Mouse (Mus musculus) lung, postnatal 4 days (tissue): ENCODE results near the gene Mxra8.

Experiments used
- DNase-seq, 2 experiments: peaks; one replicate each; pipeline ENCODE4 v3.0.0; 2021

Gene Mxra8

DNA sequence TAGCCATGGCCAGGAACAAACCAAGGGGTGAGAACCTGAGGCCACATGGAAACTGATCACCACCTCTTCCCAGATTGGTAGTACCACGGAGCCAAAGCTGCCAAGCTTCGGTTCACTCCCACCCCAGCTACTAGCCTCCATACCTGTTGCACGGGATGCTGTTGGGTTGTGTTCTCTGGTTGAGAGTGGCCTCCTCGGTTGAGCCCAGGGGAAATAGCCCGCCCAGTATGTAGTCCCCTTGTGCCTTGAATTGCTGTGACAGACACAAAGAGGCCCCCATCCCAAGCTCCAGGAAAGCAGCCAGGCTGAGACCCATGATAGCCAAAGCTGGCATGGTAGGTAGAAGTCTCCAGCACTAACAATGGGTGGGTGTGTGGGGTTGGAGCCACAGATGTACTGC lies 23.5 kb downstream of the Mxra8 start, which contains the start of gene Tas1r3:
TSS of gene Tas1r3 (minus strand) at position 362 of the 400 bp plus-strand sequence.
- DNase-seq, result peak in 1 of 2 experiments; percentile 17

DNA sequence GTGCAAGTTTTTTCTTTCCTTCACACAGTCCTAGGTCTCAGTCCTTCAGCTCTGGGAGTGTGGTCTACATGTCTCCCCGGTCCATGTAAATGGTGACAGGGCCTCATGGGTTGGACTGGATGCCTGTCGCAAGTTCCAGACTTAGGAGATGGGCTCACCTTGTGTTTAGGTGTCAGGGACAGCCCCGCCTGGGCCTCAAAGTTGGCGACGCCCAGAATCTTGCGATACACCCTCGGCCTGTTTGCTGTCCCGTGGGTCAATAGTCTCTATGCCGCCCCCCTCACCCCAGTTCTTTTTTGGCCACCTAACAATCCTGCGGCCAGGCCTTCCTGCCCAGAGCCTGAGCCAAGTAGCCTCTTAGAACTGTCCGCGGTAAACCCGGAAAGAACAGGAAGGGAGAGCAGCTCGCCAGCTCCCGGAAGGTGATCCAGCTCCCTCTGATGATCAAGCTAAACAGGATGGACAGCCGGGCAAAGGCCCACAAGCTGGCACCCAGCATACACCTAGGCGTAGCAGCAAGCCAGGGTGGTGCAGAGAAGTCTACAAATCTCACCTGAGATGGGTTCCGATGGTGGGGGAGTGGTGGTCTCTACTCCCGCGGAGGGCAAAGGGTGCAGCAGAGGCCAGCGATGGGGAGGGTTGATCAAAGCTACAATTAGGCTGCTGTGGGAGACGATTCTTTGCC lies 29.3 kb downstream of the Mxra8 start:
- peak; percentile 25 to 46 for DNase-seq

DNA sequence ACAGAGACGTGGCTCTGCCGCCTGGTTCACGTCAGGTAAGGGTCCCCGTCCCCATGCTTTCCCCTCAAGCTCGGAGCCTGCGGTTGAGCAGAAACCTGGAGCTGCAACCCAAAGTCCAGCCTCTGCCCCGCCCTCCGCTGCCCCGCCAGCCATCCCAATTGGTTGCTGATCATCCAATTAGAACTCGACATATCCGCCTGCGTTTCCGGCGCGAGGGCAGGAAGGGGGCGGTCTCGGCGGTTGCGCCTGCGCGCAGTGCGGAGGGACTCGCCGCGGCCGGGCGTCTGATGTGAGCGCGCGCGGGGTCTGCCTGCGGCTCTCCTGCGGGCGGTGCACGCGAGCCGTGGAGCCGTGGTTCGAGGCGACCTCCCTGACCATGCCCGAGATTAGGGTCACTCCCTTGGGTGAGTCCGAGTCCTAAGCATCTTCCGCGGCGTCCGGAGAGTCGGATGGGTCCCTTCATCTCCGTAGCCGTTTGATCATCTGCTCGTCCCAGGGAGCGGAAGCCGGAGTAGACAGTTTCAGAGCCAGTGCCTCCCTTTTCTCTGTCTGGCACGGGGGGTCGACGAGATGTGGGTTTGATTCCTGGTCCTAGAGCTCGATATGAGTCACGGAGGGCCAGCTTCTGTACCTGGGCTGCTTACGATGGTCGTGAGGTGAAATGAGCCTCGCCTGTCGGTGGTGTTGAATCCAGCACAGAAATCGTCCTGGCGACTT lies 30.0 kb downstream of the Mxra8 start, which contains the start of the genes Cptp and Ints11:
TSS of gene Cptp (minus strand) at position 124 of the 717 bp plus-strand sequence.
TSS of gene Ints11 (plus strand) at position 230 of the 717 bp plus-strand sequence.
- DNase-seq, result peak; percentile 98

DNA sequence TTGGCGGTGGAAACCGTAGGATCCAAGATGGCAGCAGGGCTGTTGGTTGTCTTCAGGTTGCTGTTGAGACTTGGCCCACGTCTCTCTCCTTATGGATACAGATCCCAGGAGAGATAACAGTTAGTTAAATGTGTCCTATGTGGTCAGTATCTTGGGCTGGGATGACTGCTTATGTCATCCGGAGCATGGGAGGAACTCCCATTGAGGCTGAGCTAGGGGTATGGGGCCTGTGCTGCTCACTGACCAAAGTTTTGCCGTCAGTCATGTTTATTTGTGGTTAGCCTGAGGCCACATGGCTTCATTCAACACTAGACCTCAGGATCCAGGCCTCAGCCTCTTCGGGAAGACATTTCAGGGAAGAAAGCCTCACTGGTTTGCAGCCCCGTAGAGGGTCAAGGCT lies 31.9 kb downstream of the Mxra8 start:
- DNase-seq, result no peak

DNA sequence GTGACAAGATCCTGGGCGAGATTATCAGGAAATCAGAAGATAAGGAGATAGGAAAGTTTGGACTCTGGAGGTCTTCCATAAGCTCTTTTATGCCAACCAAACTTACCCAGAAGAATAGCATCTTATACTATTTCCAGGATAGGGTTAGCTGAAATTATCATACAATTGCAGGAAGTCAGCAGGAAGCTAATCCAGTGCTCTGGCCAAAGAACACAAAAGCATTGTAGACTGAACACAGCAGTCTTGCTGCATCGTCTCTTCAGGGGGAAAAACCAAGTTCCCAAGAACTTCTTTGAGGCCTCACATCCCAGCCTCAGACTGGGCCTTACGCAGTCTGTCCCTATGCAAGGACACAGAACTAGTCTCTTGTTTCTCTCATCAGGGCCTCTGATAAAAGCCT lies 44.1 kb downstream of the Mxra8 start:
- DNase-seq, result no peak

DNA sequence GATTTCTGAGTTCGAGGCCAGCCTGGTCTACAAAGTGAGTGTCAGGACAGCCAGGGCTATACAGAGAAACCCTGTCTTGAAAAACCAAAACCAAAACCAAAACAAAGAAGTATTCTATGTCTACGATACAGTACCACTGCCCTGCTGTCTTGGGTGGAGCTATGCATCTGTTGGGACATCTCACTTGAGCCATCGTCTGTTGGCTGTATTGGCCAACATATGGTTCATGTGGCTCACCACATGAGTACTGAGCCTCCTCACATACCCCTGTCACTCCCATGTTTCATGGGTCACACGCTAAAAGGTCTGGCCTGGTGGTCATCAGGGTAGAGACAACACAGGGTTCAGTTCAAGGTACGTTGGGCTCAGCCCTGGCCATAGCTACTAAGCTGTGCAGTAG lies 46.9 kb downstream of the Mxra8 start:
- peak in 1 of 2 experiments; percentile 17 for DNase-seq

DNA sequence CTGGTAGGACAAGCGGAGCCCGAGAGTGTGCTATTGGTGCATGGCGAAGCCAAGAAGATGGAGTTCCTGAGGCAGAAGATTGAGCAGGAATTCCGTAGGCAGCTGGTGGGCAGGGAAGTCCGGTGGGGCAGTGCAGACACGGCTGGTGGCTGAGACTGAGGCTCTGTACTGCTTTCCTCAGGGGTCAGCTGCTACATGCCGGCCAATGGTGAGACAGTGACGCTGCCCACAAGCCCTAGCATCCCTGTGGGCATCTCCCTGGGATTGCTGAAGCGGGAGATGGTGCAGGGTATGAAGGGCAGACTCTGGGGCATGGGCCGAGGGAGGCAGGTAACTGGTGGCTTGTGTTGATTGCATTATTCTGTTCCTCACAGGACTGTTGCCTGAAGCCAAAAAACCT lies 48.2 kb downstream of the Mxra8 start:
- peak in 1 of 2 experiments; percentile 21 for DNase-seq

DNA sequence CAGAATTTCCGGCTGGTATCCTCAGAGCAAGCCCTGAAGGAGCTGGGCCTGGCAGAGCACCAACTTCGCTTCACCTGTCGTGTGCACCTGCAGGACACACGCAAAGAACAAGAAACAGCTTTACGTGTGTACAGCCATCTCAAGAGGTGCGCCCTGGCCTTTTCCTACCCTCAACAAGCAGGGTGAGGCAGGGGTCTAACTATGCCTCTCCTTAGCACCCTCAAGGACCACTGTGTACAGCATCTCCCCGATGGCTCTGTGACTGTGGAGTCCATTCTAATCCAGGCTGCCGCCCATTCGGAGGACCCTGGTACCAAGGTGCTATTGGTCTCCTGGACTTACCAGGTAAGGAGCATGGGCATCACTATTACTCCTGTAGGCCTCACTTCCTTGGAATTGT lies 48.7 kb downstream of the Mxra8 start:
- DNase-seq, result peak in 1 of 2 experiments; percentile 18

DNA sequence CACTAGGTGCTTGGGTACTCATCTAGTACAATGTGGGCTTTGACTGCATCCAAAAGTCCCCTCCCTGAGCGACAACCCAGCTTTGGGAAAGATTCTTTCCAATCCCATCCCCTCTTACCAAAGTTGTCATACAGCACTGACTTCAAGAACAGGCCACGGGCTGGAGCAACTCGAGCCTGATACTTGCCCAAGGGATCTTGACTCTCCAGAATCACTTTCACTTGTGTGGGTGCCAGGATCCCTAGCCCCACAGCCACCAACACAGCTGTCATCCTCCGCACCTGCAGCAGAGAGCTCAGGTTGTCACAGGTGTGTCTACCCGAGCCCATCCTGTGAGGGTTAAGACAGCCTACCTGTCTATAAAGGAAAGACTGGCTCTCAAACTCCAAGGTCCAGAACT lies 49.8 kb downstream of the Mxra8 start:
- DNase-seq, result no peak

DNA sequence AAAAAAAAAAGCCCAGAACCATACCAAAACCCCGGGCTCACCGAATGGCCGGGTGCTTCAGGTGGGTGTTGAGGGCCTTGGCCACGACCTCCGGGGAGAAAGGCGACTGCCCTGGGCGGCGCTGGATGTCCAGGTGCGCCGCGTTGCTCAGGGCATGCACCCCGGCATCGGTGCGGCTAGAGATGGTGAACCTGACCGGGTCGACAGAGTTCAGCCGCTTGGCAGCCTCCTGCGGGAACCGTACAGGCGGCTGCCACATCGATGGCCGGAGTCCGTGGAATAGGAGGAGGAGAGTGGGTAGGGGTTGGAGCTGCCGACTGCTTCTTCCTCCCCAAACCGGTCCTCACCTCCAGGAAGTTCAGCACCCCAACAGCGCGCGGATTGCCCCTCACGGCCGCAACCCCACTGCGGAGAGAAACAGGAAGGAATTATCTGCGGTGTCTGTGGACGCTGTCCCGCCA lies 51.6 kb downstream of the Mxra8 start:
- no peak for DNase-seq

DNA sequence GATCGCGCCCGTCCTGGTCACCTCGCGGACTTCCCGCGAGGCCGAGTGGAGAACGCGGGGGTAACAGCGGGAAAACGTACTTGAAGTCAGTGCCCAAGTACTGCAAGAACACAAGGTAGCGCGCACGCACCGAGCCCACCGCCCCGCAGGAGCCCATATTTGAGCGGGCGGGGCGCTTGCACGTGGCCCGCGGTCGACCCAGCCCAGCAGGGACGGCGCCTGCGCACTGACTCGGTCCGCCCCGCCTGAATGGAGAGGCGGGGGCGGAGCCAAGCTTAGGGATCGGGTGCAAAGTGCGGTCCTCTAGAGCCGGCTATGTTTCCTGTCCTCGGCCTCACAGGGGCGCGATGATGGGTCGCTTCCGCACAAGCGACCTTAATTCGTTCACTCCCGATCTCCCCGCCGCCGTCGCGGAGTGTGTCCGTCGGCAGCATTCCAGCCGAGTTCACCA lies 52.1 kb downstream of the Mxra8 start, which contains the start of the genes Pusl1 and Acap3:
TSS of gene Pusl1 (minus strand) at position 231 of the 451 bp plus-strand sequence.
TSS of gene Acap3 (plus strand) at position 272 of the 451 bp plus-strand sequence.
- peak; percentile 97 to 98 for DNase-seq

DNA sequence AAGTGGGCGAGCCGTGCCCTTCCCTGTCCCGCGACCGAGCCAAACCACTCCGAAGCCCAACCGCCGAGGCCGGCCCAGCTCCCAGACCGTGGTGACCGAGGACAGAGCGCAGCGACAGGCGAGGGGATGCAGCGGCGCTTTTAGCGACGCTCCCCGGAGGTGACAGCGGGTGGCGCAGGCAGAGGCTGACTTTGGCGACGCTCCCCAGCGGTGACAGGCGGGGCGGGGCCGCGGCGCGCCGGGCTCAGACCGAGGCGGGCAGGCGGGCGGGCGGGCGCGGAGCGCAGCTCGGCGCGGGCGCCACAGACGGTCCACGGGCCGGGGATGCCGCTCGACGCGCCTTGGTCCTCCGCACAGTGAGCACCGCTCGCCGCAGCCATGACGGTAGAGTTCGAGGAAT lies 52.5 kb downstream of the Mxra8 start:
- DNase-seq, result peak; percentile 91 to 92

DNA sequence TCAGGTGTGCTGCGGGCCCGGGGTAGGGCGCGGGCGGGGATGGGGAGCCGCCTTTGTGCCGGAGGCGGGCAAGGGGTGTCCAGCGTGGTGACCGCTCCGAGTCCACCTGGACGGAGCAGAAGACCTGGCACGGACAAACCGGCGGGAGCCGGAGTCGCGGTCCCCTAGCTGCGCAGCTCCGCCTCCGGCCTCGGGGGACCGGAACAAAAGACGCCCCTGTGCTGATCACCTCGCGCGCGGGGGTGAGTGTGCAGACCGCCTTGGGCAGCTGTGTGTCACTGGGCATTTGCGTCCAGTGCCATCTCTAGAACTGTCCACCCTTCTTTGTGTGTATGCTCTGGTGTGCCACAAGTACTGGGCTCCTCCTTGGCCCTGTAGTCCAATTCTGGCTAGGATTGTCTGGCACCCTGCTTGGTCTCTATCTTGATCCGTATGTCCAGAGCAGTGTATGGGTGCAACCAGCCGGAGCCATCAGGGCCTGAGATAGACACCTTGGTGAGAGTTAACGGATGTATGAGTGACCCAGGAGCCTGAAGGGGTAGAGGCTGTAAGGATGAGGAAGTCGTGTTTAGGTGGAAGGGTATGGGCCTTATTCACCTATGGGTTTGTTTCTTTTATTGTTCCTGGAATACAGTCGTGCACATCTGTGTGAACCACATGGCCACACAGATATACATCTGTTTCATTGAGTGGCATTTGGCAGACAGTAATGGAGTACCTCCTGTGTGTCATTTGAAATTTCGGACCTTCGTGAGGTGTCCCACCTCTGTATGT lies 53.1 kb downstream of the Mxra8 start:
- peak; percentile 53 to 62 for DNase-seq

DNA sequence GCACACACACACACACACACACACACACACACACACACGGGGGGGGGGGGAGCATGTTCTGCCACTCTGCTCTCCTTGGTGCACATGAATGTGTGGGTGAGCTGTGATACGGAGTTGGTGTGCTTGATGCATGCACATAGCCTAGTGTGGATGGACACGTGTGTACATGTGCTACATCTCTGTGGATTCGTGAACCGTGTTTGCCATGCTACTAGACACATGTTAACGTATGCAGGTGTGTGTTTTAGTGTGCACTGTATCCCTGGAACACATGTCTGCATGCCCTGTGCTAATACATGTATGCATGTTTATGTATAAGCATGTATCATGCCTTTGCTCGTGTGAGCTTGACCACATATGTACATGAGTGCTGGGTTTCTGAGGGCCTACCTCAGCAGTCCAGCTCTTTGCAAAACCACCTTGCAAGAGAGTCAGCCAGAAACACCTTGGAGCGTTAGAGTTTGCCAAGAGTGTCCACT lies 53.8 kb downstream of the Mxra8 start:
- no peak for DNase-seq
